Mouse (Mus musculus) frontal cortex, postnatal 36 days (tissue): ENCODE results near the gene Celsr1.

Experiments
- DNase-seq, 2 experiments: peaks; one replicate each; pipeline ENCODE4 v3.0.0; 2022; ENCODE audit warnings: low spot score in 2 of 2

Celsr1 gene

DNA sequence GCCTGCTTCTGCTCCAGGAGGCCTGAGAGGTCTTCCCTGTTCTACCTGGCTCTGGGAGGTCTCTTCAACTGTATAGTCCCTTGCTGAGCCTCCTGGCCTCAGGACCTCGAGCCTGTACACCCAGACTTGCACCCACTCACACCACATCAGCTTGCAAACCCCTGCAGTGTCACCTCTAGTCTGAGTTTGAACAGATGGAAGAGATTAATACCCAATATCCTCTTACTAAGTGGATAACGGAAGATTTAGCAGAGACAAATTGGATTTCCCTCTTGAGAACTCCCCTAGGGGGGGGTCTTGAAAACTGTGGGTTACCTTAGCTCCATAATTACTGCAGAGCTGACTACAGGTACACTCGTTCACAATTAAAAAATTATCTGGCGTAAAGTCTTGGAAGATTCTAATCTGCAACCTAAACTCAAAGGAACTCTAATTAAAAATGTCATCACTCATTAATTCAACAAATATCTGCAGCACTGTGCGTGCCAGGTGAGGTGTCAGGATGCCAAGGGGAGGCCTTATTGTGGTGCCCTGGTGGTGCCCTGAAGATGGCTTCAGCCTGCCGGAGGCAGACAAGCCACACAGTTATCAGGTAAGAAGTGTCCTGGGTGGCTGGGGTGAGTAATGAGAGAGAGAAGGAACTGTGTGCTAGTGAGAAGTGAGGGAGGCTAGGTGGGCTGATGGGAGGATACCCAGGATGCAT lies 38.5 kb downstream of the Celsr1 start:
- no peak for DNase-seq

DNA sequence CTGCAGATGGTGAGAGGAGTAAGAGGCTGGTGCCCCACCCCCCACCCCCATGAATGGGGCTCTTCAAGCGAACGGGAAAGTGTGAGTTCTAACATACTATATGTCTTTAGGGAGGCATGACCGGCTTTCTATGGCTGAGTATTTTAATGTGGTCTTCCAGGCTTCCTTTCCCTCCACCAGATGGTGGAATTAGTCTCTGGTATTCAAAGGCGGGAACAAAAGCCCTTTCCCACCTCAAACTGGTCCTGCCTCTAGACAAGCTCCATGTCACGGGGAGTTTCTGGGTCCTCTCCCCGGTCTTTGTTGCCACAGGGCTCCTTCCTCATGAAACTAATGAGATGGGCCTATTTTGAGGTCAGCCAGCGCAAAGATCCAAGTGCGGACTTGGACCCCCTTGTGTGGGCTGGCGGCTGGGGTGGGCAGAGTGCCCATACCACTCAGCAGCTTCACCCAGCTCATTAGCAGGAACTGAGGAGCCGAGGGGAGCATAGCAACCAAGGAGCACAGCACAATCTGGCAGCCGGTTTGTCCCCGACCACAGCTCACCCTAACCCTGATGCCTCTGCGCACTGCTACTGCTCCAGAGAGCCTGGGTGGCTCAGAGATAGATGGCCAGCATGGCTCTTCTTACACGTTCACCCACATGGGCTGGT lies 39.5 kb downstream of the Celsr1 start:
- DNase-seq, result peak; percentile 37 to 53

DNA sequence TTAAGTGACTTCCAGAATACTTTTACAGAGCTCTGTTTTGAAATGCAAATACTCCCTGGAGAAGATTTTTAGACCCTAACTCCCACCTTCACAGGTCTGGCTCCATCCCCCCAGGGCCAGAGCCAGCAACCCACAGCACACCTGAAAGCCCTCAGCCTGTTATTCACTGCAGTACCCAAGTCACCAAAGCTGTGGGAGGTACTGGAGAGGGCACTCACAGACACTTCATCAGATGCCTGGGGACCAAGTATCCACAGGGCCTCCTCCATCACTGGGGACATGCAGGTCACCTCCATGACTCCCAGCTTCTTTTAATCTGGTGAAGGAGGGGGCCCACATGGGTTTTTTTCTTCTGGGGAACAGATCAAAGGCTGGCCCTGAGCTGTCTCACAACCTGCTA lies 40.2 kb downstream of the Celsr1 start:
- no peak for DNase-seq

DNA sequence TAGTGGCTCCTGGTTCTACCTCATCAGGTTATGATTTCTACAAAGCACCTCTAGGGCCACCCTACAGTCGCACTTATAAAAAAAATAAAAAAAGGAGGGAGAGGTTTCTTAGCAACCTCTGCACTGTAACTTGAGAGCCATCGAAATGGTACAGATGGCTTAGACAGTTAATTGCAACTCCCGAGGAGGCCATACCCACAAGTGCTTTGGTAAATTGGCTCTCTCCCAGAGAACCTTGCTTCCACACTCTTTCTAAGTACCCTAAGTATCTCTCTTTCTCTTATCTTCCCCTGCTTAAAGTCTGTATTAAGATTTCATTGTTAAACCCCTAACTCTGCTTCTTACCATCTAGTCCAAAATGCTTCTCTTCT lies 41.5 kb downstream of the Celsr1 start:
- DNase-seq, result no peak

DNA sequence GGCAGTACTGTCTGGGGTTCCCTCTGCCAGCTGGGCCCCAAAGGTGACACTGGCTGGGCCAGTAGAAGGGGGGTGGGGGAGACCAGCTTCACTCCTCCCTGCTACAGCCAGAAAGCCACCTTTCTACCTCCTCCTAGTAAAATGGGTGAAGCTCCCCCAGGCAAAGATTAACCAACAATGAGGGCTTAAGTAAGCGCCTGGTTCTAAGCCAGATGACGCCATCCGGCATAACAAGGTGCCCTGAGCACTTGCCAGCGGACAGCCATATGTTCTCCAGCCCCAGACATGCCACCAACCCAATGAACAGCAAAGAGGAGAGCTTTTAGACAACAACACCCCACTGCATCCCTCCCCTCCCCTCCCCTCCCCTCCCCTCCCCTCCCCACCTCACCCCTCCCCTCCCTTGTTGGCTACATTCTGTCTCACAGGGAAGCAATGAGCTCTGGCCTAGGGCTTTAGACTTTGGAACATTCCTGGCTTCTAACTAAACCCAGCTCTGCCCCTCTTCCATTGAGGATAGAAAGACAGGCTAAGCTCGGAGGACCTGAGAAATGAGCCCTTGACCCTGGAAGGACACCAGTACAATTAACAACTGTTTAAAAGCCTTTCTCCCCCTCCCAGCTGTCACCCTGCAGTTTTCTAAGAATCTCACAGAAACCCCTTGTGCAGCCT lies 42.0 kb downstream of the Celsr1 start:
- DNase-seq, result no peak

DNA sequence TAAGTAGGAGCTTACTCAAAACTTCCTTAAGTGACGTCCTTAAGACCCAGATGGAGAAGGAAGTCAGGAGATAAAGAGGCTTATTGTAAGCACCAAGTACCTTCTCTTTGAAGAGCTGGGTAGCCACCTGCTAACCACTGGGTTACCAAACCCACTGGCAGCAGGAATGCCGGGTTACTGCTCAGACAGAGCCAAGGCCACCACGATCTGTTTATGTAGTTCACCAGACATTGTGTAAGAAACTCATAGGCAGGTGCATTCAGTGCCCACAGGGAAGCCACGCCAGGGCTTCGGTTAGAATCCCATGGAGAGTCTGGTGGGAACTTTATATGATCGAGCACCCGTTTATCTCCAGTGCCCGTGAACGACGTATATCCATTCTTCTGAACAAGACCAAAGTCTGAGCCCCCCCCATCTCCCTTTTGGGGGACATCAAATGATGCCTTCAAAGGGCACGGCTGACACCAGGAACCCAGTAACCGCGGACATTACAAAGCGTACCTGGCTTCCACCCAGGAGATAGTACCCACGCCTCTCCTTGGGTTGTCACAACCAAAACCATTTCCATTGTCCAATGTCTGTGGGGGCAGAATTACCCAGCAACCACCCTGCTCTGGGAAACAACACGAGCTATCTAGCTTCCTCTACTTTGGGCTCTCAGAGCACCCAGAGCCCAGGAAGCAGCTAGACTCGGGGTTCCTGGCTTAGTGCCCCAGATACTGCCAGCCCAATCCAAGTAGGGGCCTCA lies 42.7 kb downstream of the Celsr1 start:
- no peak for DNase-seq

DNA sequence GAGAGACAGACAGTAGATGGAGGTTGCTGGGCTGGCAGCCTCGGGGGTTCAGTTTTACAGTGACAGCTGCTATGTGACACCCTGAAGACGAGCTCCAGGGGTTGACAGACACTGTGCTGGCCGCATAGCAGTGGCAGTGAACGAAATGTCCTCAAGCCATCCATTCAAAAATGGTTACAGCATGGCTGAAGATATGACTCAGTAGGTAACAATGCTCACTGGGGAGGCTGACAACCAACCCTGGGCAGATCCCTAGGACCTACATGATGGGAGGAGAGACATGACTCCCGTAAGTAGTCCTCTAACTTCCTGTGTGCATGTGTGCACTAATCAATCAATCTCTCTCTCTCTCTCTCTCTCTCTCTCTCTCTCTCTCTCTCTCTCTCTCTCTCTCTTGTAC lies 45.7 kb downstream of the Celsr1 start:
- DNase-seq, result no peak

DNA sequence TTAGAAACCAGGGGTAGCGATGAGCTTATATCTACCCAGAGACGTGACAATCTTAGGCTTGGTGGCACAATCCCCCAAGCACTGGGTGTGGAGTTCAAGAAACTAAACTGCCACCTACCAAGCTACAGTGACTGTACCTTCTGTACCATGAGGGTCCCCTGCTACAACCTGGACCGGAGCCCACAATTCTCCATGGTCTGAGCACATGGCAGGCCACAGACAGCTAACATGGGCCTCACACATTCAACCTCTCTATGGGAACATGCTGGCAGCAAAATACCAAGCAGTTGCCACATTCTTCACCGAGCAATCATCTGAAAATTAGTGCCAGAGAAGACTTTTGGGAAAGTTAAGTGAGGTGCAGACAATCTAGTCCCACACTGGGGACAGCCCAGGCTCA lies 47.4 kb downstream of the Celsr1 start:
- no peak for DNase-seq

DNA sequence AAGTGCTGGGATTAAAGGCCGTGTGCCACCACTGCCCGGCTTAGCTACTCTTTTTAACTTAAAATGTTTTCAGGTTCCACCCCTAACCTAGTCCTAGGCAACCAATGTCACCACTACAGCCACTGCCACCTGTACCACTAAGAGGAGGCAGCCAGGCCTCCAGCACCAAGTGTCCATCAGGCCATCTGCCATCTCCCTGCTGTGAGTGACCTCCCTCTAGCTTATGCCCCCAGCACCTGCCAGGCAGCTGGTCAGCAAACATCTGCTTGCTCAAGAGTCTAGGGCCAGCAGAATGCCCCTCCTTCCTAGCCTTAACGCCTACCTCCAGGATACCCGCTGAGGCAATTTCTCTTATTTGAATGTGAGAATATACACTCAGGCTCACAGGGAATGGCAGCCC lies 48.0 kb downstream of the Celsr1 start:
- DNase-seq, result no peak

DNA sequence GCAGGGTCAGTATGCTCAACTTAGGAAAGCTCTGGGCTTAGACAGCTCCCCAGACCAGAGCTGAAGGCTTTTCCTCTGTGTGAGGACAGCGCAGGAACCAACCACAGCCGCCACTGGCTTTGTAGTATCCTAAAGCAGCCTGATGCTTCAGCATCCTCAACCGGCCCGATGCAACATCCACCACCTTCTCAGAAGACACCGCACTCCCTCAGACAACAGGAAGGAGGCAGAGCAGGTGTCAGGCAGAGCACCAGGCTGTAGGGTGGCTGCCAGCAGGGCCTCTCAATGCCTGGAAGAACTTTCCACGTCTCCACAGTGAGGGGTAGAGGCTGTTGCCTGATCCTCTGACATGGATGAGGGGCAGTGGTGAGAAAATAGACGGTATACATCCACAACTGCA lies 50.4 kb downstream of the Celsr1 start:
- no peak for DNase-seq

DNA sequence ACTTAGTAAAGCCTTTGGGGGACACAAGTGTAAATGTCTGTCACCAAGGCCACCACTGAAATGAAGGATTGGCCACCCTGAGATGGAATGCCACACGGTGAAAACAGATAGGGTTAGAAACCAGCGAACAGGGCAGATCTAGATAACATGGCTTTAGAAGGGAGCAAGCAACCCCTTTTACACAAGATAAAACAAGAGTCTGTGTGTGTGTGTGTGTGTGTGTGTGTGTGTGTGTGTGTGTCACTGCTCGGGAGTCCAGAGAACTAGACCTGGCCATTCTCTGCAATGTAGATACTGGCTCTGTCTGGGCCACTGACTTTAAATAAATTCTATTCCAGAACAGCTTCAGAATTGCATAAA lies 51.2 kb downstream of the Celsr1 start:
- no peak for DNase-seq

DNA sequence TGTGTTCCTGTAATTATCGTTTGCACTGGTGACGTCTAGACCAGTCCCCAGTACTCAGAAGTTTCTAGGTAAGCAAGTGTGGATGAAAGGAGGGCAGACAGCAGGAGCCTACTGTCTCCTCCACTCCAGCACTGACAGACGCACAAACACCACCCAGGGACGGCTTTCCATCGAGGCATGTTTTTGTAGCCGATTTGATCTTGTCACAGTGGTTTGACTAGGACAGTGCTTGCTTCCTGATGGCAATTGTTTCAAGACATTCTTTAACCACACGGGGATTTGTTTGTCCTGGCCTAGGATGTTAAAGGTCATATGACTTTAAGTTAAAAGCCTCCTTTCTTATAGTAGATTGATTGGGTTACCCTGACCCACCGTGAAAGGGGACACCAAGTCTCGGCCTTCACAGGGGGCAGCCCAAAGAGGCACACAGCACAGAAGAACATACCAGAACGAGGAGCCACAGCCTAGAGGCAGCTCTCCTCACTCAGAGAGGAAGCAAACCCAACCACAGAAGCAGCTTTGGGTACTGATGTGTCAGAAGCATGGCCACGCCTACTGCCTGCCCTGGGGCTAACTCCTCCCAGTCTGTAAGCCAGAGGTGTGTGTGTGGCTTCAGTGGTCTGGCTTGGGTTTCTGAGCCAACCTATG lies 51.7 kb downstream of the Celsr1 start:
- DNase-seq, result no peak

DNA sequence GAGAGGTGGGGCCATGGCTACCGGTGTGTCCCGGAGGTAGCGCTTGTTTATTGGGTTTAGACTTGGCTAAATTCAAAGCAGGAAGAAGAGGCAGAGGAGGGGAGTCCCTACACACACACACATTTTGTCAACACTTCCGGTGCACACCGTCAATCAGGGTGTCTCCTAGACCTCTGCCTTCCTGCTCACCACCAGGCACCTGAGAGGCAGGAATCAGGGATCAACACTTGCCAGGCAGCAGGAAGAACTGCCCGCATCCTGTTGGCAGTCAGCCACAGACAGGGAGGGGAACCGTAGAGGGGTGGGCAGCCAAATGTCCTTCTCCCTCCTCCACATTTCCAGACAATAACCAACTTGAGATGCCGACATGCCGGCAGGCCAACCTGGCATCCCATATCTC lies 56.5 kb downstream of the Celsr1 start:
- DNase-seq, result no peak

DNA sequence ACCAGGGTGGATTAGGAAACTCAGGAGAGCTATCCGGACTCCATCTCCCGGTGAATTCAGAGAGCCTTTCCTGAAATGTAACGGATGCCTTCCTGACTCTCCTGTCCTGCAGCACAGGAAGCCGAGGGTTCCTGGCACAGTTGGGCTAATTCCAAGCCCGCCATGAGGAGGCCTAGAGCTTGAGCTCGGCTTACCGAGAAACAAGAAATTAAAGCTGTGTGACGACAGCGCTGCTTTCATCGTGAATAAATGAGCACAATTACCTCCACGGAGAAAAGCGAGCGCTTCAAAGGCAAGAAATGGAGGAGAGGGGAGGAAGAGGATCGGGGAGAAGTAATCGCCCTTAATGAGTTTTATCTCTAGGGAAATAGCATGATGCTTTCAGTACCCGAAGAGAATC lies 57.8 kb downstream of the Celsr1 start:
- no peak for DNase-seq

DNA sequence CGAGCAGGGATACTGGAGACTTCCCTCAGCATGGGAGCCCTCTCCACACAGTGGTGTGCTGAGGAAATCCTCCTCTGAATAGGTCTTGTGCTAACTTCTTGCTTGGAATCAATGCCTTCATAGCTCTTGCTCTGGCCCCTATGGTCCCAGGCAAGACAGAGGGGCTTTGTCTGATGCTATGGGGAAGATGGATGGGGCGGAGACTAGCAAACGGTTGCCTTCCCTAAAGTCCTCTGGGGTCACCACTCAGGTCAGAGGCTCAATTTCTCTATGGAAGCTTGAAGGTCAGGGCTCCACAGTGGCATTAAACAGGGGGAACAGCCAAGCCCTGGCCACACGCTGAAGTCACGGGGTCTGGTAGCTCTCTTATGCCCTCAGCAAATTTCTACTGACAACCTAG lies 62.0 kb downstream of the Celsr1 start:
- DNase-seq, result no peak

DNA sequence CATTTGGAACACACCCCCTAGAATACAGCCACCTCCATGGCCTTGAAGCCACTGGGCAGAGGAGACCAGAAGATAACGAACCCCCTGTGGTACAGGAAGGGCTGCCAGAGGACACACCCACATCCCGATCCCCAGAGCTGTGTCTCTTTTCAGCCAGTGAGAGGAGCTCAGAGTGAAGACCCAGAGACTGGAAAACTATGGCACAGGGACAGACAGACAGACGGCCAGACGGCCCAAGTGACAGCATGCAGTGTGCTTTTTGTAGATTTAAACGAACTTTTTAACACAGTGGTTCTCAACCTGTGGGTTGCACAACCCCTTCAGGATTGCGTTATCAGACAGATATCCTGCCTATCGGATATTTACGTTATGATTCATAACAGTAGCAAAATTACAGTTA lies 63.1 kb downstream of the Celsr1 start:
- DNase-seq, result no peak

DNA sequence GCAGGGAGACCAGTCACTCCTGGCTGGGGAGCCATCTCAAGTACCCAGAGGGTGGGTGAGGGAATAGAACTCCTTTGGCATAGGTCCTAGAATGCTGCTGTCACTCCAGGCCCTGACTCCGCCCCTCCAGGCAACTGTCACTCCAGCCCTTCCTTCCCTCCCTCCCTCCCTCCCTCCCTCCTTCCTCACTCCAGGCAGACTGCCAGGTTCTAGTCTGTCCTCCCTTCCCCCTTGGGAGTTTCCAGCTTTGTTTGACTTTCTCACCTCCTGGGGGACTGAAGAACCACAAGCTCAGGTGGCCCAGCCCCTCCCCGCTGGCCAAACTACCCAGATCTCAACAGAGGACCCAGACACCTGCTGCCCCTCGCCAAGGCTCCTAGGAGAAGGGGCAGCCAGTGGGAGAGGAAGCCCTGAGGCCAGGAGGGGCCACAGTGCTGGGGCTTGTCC lies 63.8 kb downstream of the Celsr1 start:
- DNase-seq, result peak in 1 of 2 experiments; percentile 11

DNA sequence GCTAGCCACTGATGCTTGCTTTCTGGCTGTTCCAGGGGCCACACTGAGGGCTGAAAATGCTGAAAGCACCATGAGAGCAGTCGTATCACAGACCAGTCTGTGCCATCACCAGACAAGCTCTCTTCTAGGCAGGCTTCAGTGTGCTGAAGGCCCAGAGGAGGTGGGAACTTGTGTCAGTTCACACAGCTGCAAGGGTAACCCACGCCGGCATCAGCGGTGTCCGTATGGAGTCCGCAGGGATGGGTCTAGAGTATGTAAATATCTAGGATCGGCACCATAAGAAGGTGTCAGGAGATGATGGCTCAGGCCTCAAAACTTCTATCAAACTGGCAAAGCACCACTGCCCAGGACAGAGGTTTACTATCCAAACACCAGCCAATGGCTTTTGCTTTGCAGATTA lies 64.3 kb downstream of the Celsr1 start:
- DNase-seq, result no peak

DNA sequence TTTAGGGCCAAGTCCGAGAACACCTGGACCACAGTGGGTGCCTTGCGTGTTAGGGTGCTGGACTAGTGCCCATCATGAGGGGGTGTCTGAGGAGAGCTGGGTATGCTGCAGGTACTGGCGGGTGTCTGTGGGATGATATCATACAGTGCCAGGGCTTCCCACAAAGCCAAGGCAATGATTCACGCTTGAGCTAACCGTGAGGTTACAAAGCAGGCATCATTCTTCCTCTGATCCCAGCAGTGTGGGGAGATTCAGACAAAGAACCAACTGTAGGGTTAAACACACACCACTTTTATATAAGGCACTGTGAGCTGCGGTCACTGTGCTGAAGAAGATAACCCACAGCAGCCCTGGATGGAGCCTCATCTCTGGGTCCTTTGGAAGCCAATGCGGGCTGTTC lies 67.5 kb downstream of the Celsr1 start:
- no peak for DNase-seq

DNA sequence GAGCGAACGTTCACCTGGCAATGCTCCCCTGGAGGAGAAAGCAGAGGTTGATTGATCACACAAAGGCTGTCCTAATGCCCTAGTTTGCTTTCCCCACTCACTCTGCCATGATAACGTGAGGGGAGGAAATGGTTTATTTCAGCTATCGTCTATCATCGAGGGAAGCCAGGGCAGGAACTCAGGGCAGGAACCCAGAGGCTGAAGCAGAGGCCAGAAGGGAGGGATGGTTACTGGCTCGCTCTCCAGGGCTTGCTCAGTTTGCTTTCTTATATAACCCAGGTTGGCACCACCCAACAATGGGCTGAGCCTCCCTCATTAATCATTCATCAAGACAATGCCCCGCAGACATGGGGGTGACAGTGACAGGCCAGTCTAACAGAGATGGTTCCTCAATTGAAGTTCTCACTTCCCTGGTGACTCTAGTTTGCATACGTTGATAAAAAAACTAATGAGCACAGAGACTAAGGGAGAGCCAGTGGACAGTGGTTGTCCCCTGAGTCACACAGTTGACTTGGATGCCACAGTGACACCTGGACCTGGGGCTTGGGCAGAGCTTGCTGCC lies 70.2 kb downstream of the Celsr1 start:
- DNase-seq, result no peak

DNA sequence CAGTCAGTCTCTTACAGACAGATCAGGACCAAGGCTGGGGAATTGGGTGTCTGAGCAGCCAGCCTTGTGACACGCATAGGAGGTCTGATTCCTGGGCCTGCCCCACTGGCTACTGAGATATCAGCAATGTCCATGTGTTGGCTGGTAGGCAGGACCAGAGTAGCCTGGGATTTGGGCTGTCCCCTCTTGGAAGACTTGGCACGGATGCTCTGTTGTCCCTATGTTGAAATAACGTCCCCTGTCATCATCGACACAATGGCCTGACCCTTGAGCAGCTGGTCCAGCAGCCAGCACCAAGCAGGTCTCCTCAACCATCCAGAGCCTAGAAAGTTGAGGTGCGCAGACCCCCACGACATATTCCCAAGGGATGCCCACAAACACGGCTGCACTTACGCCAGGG lies 70.9 kb downstream of the Celsr1 start:
- DNase-seq, result no peak

DNA sequence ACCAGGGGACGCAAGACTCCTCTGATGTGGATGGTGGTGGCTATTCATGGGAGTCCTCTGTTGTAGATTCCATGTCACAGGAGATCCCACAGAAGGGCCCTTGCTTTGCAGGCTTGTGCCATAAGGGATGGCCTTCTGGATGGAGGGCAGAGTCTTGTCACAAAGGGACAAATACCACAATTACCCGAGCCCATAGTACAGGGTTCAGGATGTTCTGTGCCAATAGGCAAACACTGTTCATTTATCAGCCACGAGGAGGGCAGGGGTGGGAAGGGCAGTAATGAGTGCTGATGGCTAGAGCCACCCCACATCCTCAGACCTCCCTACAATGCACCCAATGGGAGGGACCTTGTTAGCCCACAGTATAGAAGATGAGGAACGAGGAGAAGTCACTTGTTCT lies 71.9 kb downstream of the Celsr1 start:
- DNase-seq, result no peak
